ENCODE assay signal across 8 mouse cellular contexts in genomic region chr3:96248141-96249033, GRCm38 (mm10). TPM values are rescaled to one million over a fixed set of nuclear protein-coding genes. Genes with fewer than 3 reads are reported as not detected.
A peak's percentile ranks its signal among the peaks of the same experiment; 100 is the strongest.
DNase-seq lines count a peak whose midpoint lies in the region; ATAC-seq lines count a peak whose summit lies in the region.

No protein-coding gene starts in this region.

- H3K27me3 ChIP-seq in kidney, embryonic 15.5 days, result no peaks in the 10 kb centered on the region
- H3K27me3 ChIP-seq in hindbrain, embryonic 13.5 days, result no peaks in the 10 kb centered on the region
- no peaks in the 10 kb centered on the region for H3K27me3 ChIP-seq in midbrain, embryonic 14.5 days (ENCODE audit: control insufficient read depth, insufficient read depth, low read length)

- peak overlapping the region; percentile 57 for H3K4me2 ChIP-seq in kidney, embryonic 15.5 days
- peak overlapping the region; percentile 53 for H3K4me2 ChIP-seq in hindbrain, embryonic 13.5 days
- H3K4me2 ChIP-seq in midbrain, embryonic 14.5 days (ENCODE audit: low read length), result peak overlapping the region; percentile 49

- no peak for ATAC-seq in kidney, embryonic 15.5 days (replicated peaks; ENCODE audit: low FRiP score)
- no peak for ATAC-seq in hindbrain, embryonic 13.5 days (ENCODE audit: low FRiP score)
- no peak for ATAC-seq in midbrain, embryonic 14.5 days (ENCODE audit: low FRiP score, low TSS enrichment)

- peak overlapping the region; percentile 58 for H3K9ac ChIP-seq in kidney, embryonic 15.5 days
- H3K9ac ChIP-seq in hindbrain, embryonic 13.5 days, result no peak overlapping the region; the same call in 1 of the 2 replicates
- no peak overlapping the region; the same call in 1 of the 2 replicates for H3K9ac ChIP-seq in midbrain, embryonic 14.5 days (replicated peaks; ENCODE audit: low read length)

- no peaks in the 10 kb centered on the region for H3K9me3 ChIP-seq in kidney, embryonic 15.5 days (replicated peaks)
- H3K9me3 ChIP-seq in hindbrain, embryonic 13.5 days, result no peaks in the 10 kb centered on the region
- no peaks in the 10 kb centered on the region for H3K9me3 ChIP-seq in midbrain, embryonic 14.5 days (ENCODE audit: control insufficient read depth, low read length)

- 42% methylated on average over 6 of the region's 6 CpGs for WGBS in kidney, embryonic 15.5 days
- WGBS in hindbrain, embryonic 13.5 days, result 59% methylated on average over 6 of the region's 6 CpGs
- WGBS in midbrain, embryonic 14.5 days, result 49% methylated on average over 6 of the region's 6 CpGs

- peaks cover 45% of the 10 kb centered on the region for H3K4me1 ChIP-seq in kidney, embryonic 15.5 days
- H3K4me1 ChIP-seq in hindbrain, embryonic 13.5 days (replicated peaks), result peaks cover 27% of the 10 kb centered on the region
- 0 out of 2 replicates have a peak, but pooled peaks cover 19% of the 10 kb centered on the region for H3K4me1 ChIP-seq in midbrain, embryonic 14.5 days (ENCODE audit: control insufficient read depth, insufficient read depth, low read length)

- DNase-seq in kidney, postnatal 14 days, result no peak
- DNase-seq in MEL-GATA-1-ER (ENCODE audit: extremely low read depth, low read depth), result peak; percentile 71
- DNase-seq in midbrain, embryonic 14.5 days, result no peak
- no peak for DNase-seq in thymus, postnatal 0 days (ENCODE audit: low spot score)
- no peak for DNase-seq in spleen, postnatal 4 days (ENCODE audit: low spot score in 2 of 2)
- no peak for DNase-seq in layer of hippocampus, postnatal 36 days

- peak overlapping the region; percentile 83 for H3K27ac ChIP-seq in kidney, embryonic 15.5 days
- H3K27ac ChIP-seq in hindbrain, embryonic 13.5 days, result no peak overlapping the region
- no peak overlapping the region for H3K27ac ChIP-seq in midbrain, embryonic 14.5 days (replicated peaks; ENCODE audit: low read depth, low read length)

- H3K36me3 ChIP-seq in kidney, embryonic 15.5 days, result no peaks in the 10 kb centered on the region
- H3K36me3 ChIP-seq in hindbrain, embryonic 13.5 days, result no peaks in the 10 kb centered on the region
- H3K36me3 ChIP-seq in midbrain, embryonic 14.5 days (ENCODE audit: control insufficient read depth, insufficient read depth, low read length), result no peaks in the 10 kb centered on the region

- peak overlapping the region; percentile 50 for H3K4me3 ChIP-seq in kidney, embryonic 15.5 days (replicated peaks)
- H3K4me3 ChIP-seq in hindbrain, embryonic 13.5 days, result no peak overlapping the region; the same call in 1 of the 2 replicates
- H3K4me3 ChIP-seq in midbrain, embryonic 14.5 days (replicated peaks; ENCODE audit: low read depth, low read length), result no peak overlapping the region; the same call in 1 of the 2 replicates

RNA-seq across cellular contexts. Expression of gene Hist2h3c1, which starts 1.9 kb away (rescaled TPM):
- polyA plus RNA-seq in kidney, embryonic 15.5 days (2015; fragmentation: Nextera tagmentation; extraction: Ambion mirVana), result 0.55 and 1.2 TPM in 2 replicates
- 0.62 TPM in 1 of 2 replicates, not detected in the other for polyA plus RNA-seq in hindbrain, embryonic 13.5 days (2015; fragmentation: Nextera tagmentation; extraction: Ambion mirVana)
- 1.0 TPM in 1 of 2 replicates, not detected in the other for polyA plus RNA-seq in midbrain, embryonic 14.5 days (2014; fragmentation: Nextera tagmentation; extraction: Ambion mirVana)
- 0.64 and 0.76 TPM in 2 replicates for polyA plus RNA-seq in thymus, postnatal 0 days (2015; fragmentation: Nextera tagmentation; extraction: Ambion mirVana)
- total RNA-seq in layer of hippocampus, postnatal 36 days (2021), result not detected

RNA-seq across cellular contexts. Expression of gene Hist2h2aa1, which starts 3.1 kb away (rescaled TPM):
- polyA plus RNA-seq in kidney, embryonic 15.5 days (2015; fragmentation: Nextera tagmentation; extraction: Ambion mirVana), result 28.0 and 29.7 TPM in 2 replicates
- 15.6 and 29.2 TPM in 2 replicates for polyA plus RNA-seq in hindbrain, embryonic 13.5 days (2015; fragmentation: Nextera tagmentation; extraction: Ambion mirVana)
- 24.7 and 32.0 TPM in 2 replicates for polyA plus RNA-seq in midbrain, embryonic 14.5 days (2014; fragmentation: Nextera tagmentation; extraction: Ambion mirVana)
- polyA plus RNA-seq in thymus, postnatal 0 days (2015; fragmentation: Nextera tagmentation; extraction: Ambion mirVana), result 117 and 143 TPM in 2 replicates
- 10 to 100 TPM in 1 of 2 experiments, 1 to 10 TPM in 1; 3.1 to 11.1 TPM for total RNA-seq in layer of hippocampus, postnatal 36 days (2021)

RNA-seq across cellular contexts. Expression of gene Hist2h2aa2, which starts 8.3 kb away (rescaled TPM):
- 42.2 and 50.0 TPM in 2 replicates for polyA plus RNA-seq in kidney, embryonic 15.5 days (2015; fragmentation: Nextera tagmentation; extraction: Ambion mirVana)
- polyA plus RNA-seq in hindbrain, embryonic 13.5 days (2015; fragmentation: Nextera tagmentation; extraction: Ambion mirVana), result 64.9 and 67.2 TPM in 2 replicates
- polyA plus RNA-seq in midbrain, embryonic 14.5 days (2014; fragmentation: Nextera tagmentation; extraction: Ambion mirVana), result 55.4 and 76.9 TPM in 2 replicates
- polyA plus RNA-seq in thymus, postnatal 0 days (2015; fragmentation: Nextera tagmentation; extraction: Ambion mirVana), result 215 and 339 TPM in 2 replicates
- 100 to 1,000 TPM; 193 to 195 TPM for total RNA-seq in layer of hippocampus, postnatal 36 days (2021)

RNA-seq across cellular contexts. Expression of gene Hist2h3c2, which starts 9.5 kb away (rescaled TPM):
- polyA plus RNA-seq in kidney, embryonic 15.5 days (2015; fragmentation: Nextera tagmentation; extraction: Ambion mirVana), result 7.9 TPM in 2 replicates
- 4.1 and 5.3 TPM in 2 replicates for polyA plus RNA-seq in hindbrain, embryonic 13.5 days (2015; fragmentation: Nextera tagmentation; extraction: Ambion mirVana)
- polyA plus RNA-seq in midbrain, embryonic 14.5 days (2014; fragmentation: Nextera tagmentation; extraction: Ambion mirVana), result 2.2 and 3.4 TPM in 2 replicates
- polyA plus RNA-seq in thymus, postnatal 0 days (2015; fragmentation: Nextera tagmentation; extraction: Ambion mirVana), result 30.0 and 47.7 TPM in 2 replicates
- total RNA-seq in layer of hippocampus, postnatal 36 days (2021), result 10 to 100 TPM; 13.1 to 13.4 TPM

RNA-seq across cellular contexts. Expression of gene Hist2h4, which starts 14.7 kb away (rescaled TPM):
- 11.6 and 14.3 TPM in 2 replicates for polyA plus RNA-seq in kidney, embryonic 15.5 days (2015; fragmentation: Nextera tagmentation; extraction: Ambion mirVana)
- 5.2 and 6.1 TPM in 2 replicates for polyA plus RNA-seq in hindbrain, embryonic 13.5 days (2015; fragmentation: Nextera tagmentation; extraction: Ambion mirVana)
- polyA plus RNA-seq in midbrain, embryonic 14.5 days (2014; fragmentation: Nextera tagmentation; extraction: Ambion mirVana), result 5.2 TPM in 2 replicates
- 101 and 145 TPM in 2 replicates for polyA plus RNA-seq in thymus, postnatal 0 days (2015; fragmentation: Nextera tagmentation; extraction: Ambion mirVana)
- 10 to 100 TPM; 27.7 to 30.4 TPM for total RNA-seq in layer of hippocampus, postnatal 36 days (2021)
